Mouse (Mus musculus): ENCODE data around the gene Fam205a1.
"Not testable (repeated sequence)": the region's sequence is repeated elsewhere in the genome, so short reads cannot be mapped to it uniquely, and the experiment has no call there.

Fam205a1 gene

DNA sequence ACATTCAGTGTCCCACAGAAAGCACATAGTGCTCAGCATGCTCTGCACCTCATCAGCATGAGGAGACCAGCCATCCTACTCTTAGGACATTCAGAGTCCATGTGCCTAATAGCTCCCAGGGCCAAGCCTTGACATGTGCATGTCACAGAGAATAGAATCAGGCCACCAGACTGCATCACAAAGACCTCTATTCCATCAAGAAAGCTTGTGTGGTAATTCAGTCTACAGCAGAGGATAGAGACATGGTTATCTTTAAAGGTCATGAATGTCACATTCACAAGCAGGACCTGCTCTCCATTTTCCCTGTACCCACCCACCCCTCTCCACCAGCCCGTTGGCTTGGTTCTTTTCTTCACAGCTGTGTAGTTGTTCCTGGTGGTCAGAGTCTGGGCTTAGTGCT, at the start of gene Fam205a1:
Gene Fam205a1, minus strand, starts transcription at position 101 of the 400 bp plus-strand sequence.
- not testable (repeated sequence) for DNase-seq

DNA sequence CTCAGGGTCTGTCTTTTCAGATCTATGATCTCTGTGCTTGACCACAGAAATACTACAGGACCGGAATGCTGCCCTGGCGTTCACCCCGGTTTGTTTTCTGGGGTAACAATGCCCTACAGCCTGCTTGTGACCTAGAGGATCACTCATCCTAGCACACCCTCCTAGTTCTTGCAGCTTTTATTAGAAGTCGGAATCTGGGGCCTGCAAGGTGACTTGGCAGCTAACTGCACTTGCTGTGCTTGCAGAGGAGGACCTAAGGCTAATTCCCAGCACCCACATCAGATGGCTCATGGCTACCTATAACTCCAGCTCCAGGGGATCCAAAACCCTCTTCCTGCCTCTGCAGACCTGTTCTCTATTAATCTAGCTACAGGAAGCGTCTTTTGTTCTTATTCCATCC, 49.0 kb upstream of the Fam205a1 start:
- no peak for DNase-seq

DNA sequence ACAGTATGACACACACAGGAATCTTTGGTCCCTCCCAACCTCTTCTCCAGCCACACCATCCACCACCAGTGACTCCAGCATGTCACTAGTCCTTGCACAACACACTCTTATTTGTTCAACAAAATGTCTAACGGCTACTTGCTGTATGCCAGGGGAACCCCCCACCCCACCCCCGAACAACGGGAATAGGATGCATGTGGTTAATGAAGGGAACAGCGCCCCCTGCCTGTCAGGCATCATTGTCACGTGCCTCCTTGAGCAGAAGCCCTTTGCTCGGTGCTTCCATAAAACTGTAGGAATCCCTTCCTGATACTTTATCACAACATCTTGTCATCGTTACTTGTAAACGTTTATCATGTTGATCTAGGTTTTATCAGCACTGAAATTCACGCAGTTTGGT, 48.5 kb upstream of the Fam205a1 start:
- no peak for DNase-seq

DNA sequence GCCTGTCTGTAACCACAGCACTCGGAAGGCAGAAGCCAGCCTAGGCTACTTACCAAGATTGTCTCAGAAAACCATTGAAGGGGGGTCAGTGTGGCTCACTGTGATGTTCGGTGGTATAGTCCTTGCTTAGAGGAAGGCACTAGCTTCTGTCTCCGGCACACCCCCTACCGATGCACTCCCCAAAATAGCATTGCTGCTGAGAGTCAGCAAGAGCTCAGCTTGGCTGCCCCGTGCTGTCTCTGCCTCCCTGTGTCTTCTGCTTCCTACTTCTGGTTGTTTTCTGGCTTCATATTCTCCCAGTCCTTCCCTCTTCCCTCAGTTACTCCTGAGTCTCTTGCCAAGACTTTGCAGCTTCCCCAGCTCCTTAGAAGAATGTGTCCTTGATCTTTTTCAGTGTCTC, 47.2 kb upstream of the Fam205a1 start:
- peak; percentile 81 for DNase-seq

DNA sequence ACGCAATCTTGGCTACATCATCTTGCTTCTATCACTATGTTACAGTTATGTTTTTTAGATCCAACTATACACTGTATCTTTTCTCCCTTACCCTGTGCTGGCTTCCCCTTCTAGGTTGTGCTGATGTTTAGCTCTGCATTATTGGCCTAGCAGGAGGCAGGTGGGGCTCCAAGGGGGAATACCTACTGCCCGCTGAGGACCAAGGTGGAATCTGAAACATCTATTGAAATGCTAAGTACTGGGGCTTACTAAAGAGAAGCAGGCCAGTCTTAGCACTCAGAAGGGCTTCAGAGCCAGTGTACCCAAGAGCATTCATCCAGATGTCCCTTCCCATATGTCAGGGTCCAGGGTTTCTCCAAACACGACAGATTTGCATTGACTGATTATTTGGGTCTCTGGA, 45.2 kb upstream of the Fam205a1 start:
- DNase-seq, result no peak

DNA sequence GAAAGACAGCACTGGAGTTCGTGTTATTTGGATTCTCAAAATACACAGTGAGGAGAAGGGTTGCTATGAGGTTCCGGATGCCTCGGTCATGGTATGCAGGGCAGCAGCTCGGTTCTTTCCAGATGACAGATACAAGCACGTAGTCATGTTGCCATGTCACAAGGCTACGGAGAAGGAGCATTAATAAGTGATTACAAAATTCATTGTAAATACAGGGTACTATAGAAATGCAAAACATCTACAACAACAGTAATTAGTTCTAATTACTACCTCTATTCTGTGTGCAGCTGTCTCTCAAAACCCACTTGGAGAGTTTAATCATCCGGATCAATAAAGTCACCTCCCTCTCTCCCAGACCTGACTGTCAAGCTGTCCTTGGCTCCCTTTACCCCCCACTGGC, 41.4 kb upstream of the Fam205a1 start:
- no peak for DNase-seq

DNA sequence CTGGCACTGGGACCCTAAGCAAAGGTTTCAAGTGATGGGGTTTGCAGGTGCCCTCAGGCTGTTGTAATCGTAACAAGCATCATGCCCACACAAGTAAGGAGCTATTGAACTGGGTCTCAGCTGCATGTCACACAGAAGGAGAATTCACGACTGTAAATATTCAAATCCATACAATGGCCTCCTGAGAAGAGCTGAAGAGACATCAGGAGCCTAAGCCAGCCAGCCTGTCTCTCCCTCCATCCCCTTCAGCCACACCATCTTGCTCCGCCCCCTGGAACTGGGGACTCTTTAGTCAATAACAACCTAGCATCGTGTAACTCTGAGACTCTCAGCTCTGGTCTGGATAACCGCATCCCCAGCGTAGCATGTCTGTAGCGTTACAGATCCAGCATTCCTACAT, 37.5 kb upstream of the Fam205a1 start:
- DNase-seq, result no peak

DNA sequence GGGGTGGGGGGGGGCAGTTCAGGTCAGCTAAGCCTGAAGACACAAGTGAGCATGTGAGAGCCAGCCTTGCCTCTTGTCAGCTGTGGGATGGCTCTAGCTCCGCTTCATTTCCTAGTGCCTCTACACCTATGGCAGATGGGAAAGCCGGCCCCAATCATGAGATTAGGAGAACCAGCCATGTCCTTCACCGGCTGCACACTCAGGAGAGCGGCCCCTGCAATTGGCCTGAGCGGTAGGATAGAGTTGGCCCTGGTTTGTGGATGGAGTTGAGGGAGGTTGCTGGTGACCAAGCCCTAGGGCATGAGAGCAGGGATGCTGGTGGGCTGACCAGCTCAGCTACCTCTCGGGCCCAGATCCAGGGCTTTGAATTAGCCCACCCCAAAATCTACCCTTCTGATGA, 35.1 kb upstream of the Fam205a1 start:
- no peak for DNase-seq

DNA sequence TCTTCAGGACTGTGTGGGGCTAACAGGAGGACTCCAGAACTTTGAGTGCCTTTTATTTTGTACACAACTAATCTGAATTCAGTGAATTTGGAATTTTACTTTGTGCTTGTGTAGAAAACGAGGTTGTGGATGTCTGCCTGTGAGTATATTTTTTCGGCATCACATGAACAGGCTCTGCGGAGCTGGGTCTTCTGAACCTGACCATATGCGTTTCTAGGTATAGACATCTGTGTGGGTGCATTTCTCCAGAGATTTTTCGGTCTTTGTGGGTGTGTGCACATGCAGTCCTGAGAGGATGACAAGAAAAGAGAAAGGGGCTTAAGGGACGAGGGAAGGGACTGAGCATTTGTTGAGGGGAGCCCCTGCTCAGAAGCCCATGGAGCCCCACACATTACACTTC, 33.2 kb upstream of the Fam205a1 start:
- peak; percentile 62 for DNase-seq

DNA sequence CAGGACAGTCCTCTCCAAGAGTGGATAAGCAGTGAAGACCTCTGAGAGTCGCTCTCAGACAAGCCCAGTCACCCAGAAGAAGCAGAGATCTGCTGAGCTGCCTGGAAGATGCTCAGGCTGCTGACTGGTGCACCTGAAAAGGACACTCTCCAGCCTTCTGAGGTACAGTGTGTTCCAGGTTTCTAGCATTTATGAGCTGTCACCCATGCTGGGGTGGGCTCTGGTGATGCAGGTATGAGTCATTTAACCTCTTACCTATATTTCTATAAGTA, 26.9 kb upstream of the Fam205a1 start:
- no peak for DNase-seq

DNA sequence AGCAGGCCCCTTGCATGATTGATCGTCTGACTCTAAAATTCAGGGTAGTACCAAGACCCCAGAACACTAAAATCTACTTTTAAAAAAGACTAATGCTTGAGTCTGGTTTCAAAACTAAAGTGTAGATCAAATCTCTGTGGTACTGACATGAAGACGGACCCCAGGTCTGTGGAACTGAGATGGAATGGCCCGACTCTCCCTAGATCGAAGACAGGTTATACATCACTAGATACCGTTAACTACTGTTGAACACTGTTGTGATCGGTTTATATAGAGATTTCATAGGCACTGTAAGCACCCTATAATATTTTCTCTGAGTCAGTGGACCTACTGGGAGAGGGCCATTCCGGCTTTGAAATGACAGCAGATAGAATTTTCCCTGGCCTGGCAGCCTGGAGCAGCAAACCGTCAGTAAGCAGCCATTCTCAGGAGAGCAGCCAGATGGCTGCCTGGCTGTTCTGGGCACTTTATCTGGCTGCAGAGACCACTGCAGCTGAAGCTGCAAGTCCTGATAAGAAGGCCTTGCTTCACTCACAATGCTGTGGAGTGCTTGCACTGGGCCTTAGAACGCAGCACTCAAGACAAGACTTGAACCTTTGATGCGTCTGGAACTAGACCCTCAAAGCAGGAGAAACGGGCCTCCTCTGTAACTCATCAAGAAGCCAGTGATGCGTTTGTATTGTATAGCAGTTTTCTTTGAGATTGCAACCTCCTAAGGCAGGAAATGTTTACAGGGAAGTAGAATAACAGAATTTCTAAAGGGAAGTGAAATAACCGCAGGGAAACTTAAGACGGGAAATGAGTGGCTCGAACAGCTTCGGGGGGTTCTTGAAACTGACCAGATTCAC, 26.4 kb upstream of the Fam205a1 start:
- DNase-seq, result no peak

DNA sequence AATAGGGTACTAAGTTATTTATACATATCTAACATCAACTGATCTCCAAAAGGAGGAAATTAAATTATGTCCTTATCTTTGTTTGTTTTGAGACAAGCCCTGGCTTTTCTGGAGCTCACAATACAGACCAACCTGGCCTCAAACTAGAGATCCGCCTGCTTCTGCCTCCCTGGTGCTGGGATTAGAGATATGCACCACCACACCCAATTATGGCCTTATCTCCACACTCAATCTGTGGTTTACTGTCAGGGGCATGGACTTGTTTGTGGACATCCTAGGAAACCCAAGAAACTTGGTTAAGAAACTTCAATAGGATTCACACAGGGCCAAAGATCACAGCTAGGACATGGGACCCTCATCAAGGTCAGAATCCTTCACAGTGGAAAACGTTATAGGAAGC, 24.0 kb upstream of the Fam205a1 start:
- DNase-seq, result no peak

DNA sequence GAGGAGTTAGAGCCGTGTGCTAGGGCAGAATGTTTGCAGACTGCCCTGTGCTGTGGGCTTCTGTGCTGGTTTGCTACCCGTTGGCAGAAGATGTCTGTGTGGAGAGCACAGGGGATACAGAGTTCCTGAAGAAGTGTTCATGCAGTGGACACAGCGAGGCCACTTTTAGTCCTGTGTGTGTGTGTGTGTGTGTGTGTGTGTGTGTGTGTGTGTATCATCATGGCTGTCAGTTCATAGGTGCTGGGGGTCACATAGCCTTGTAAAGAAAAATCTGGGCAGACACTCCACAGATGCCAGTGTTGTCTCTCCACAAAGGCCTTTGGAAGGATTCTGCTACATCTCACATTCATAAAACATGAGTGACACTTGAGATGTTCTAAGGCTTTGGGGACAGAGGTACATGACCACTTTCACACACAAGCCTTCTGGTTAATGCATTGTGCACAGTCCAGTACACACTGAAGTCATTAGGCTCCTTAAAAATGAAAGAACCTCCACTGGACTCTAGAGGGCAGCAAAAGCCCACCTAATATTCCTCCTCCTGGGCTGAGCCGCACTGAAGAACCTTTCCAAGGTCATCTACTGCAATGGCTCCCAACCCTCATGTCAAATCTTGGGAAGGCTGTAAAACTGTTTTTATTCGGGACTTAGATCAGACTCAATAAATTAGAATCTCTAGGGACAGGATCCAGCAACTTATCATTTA, 23.1 kb upstream of the Fam205a1 start:
- peak; percentile 59 for DNase-seq

DNA sequence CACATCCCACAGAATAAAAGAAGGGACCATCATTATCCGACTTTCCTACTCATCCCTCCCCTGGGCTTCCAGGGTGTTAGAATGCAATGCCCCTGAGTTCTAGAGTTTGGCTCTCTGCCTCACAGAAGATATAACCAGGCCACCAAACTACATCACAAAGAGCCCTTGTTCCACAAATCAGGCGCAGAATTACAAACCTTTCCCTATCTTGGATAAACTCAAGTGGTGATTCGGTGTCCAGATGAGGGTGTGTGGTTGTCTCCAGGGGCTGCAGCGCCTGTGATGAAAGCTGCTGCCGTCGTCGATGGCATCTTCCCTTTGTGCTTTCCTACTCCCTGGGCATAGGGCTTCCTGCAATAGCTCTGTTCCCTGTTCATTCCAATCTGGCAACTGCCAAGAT, 20.4 kb upstream of the Fam205a1 start, which contains the start of gene Fam205c:
Gene Fam205c, minus strand, starts transcription at position 101 of the 400 bp plus-strand sequence.
- no peak for DNase-seq

DNA sequence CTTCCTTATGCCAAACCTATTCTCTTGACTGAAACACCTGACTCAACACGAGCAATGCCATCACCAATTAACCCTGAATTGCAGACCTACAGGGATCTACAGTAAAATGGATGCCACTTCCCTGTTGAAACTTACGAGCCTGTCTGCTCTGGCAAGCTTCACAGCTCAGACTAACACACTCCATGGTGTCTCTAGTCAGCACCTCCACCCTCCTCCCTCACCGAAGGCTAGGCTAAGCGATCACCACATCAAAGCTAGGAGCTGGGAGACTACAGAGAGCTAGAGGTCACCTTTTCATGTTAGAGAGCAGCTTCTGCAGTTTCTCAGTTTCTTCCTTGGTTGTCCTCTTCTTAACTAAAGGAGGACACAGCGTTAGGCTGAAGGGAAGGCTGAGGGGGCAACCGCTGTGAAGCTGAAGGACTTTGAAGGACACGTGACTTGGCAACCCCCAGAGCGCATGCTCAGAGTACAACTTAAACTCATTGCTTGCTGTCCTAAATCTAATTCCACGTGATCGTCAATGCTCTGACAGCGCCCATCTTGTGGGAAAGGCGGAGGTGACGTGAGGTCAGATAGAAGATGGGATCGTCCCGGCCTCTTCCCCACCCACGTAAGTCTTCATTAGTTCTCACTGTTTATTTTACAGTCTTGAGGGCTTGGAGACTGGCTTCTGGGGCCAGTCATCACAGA, 19.2 kb upstream of the Fam205a1 start:
- DNase-seq, result no peak

DNA sequence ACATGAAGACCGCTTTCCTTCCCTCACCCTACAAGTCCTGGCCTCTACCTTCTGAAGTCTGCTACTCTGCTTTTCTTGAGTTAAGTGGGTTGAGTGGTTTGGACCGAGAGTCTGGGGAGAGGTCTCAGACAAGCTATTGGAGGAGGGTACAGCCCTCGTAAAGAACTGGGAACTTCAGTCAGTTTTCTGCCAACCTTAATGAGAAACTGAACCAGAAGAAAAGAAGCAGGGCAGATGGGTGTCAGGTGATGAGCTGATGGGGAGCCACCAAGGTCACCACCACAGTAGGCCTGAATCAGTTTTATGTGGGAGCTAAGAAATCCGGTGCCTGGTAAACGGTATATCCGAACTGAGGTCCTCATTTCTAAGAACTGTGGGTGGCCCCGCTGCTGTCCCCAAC, 18.5 kb upstream of the Fam205a1 start:
- no peak for DNase-seq

DNA sequence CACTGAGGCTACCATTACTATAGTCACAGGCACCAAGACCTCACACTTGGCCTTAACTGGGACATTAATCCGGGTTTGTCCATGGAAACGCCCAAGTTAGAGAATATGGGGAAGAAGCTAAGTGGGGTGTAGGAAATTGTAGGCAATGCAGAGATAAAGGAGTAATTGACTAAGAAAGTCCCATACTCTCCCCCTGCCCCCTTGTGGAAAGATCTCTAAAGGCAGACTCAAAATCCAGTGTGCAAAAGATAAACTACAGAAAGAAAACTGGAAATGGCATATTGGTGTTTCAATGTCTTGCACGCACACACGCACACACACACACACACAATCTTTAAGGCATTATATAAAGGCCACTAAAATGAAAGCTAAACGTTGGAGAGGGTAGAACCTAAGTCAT, 17.1 kb upstream of the Fam205a1 start:
- no peak for DNase-seq

DNA sequence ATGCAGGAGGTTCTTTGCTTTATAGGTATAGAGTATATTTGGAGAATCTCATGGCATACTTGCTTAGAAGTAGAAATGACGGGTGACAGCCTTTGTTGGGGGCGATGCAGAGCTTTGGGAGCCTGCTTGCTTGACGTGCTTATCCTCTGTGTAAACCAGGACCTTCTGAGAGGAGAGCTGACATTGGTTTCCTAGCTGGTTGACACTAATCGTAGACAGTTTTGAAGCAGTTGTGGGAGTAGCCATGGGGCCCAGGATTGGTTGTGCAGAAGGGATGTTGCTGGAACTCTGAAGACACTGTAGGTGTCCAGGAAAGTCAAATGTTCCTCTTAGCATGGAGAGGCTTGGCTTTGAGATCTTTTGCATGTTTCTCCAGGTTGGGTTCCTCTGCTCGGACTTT, 14.5 kb upstream of the Fam205a1 start:
- no peak for DNase-seq

DNA sequence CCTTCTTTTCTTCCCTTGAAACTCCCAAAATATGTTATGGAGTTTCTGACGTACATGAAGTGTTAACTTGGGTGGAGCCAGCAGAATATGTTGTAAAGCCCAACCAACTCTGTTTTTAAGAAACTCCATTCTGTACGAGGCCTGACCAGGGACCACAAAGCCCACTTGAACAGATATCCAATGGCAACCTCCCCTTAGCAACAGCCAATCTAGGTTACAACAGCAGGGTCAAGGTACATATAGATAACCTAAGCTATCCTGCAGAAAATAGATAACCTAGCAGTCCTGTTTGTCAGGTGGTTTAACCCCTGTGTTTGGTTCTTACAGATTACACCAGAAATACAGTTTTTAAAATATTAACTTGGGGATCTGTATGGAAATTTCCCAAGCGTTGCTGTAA, 13.7 kb upstream of the Fam205a1 start:
- no peak for DNase-seq

DNA sequence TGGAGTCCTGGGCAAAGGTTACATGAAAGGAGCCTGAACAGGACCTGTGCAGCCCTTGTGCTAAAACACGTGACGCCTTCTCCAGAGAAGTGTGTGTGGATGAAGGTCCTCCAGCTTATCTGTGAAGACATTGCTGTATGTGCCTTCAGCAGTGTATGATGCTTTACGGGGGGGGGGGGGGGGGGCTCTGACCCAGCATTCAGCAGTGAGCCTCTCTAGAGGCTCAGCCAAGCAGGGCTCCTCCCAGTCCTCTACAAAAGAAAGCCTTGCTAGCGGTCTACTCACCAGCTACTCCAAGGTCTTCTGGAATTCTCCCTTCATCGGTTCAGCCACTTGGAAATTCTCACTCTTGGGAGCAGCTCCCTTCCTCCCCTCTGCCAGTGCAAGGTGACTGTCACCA, 9.8 kb upstream of the Fam205a1 start:
- not testable (repeated sequence) for DNase-seq

DNA sequence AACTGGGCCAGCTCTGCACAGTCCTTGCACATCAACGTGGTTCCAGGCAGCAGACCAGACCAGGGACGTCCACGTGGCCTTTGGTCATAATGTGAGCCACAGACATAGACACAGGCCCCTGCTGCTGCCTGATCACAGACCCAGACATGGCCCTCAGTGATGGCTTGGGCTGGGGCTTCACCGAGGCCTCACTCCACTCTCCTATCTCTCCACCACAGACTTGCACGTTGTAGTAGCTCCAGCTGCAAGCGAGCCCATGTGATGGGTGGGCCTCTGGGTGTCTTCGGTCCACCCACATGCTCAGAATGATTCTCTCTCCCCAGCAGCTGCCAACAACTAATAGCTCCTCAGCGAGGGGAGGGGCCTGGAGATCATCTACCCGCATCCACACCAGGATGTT, 6.8 kb upstream of the Fam205a1 start:
- DNase-seq, result not testable (repeated sequence)

DNA sequence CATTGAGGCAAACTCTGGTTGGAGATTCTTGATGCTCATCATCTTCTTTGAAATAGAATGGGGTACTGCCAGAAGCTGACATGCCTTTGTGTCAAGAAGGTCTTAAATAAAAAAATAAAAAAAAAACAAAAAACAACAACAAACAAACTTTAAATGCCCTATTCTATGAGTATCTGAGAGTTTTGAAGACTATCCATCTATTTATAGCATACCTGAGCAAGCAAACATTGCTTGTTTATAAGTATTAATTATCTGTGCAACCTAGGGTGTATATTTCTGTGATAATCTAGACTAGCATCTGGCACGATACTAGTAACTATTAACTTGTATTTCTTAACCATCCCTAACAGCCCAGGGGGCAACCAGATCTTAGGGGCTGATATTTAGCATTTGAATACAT, 3.0 kb upstream of the Fam205a1 start, which contains the start of gene Gm12394:
Gene Gm12394, minus strand, starts transcription at position 101 of the 400 bp plus-strand sequence.
- not testable (repeated sequence) for DNase-seq
